Mouse (Mus musculus) right cerebral cortex, postnatal 10 days (tissue): Measurements from ENCODE around the gene Arhgef5.

Source experiments
- DNase-seq, 2 experiments: peaks; one replicate each; pipeline ENCODE4 v3.0.0; 2021; ENCODE audit warnings: low spot score in 2 of 2

The Arhgef5 gene

GRCm38 (mm10) chr6:43333479-43333878 is 68.1 kb downstream of the Arhgef5 start:
- DNase-seq: no peak

GRCm38 (mm10) chr6:43335619-43336234 is 70.3 kb downstream of the Arhgef5 start:
- no peak for DNase-seq

GRCm38 (mm10) chr6:43337491-43337961 is 72.1 kb downstream of the Arhgef5 start:
- DNase-seq: no peak

GRCm38 (mm10) chr6:43338804-43339203 is 73.4 kb downstream of the Arhgef5 start:
- no peak for DNase-seq
